Mouse (Mus musculus) hindbrain, embryonic 12.5 days (tissue): ENCODE data around the gene Fam173b. TPM values are rescaled to one million over a fixed set of nuclear protein-coding genes. Genes with fewer than 3 reads are reported as not detected.
A peak's percentile ranks its signal among the peaks of the same experiment; 100 is the strongest.

ENCODE experiments used
- ATAC-seq: fragments of 200-750 bp; cut with Nextera tagmentation; 2 replicates; pipeline ENCODE4 v1.8.0; 2017; ENCODE audit warnings: moderate TSS enrichment; ENCODE audit not compliant: low FRiP score
- H3K27ac ChIP-seq: fragments of 300-500 bp; sonication (generic); 2 replicates; pipeline ENCODE4 v1.5.1; 2016; ENCODE audit warnings: mild to moderate bottlenecking
- H3K27me3 ChIP-seq: fragments of 300-500 bp; sonication (generic); 2 replicates; pipeline ENCODE4 v1.6.1; 2016; ENCODE audit warnings: mild to moderate bottlenecking
- H3K36me3 ChIP-seq: fragments of 300-500 bp; sonication (generic); 2 replicates; pipeline ENCODE4 v1.6.1; 2016; ENCODE audit warnings: mild to moderate bottlenecking
- H3K4me1 ChIP-seq: fragments of 300-500 bp; sonication (generic); 2 replicates; pipeline ENCODE4 v1.6.1; 2016
- H3K4me2 ChIP-seq: fragments of 300-500 bp; sonication (generic); replicated peaks from 2 replicates; pipeline ENCODE4 v1.6.1; 2016; ENCODE audit warnings: mild to moderate bottlenecking
- H3K4me3 ChIP-seq: fragments of 300-500 bp; sonication (generic); 2 replicates; pipeline ENCODE4 v1.5.1; 2016; ENCODE audit warnings: mild to moderate bottlenecking
- H3K9ac ChIP-seq: fragments of 300-500 bp; sonication (generic); 2 replicates; pipeline ENCODE4 v1.6.1; 2016; ENCODE audit warnings: mild to moderate bottlenecking, moderate library complexity
- H3K9me3 ChIP-seq: fragments of 300-500 bp; sonication (generic); replicated peaks from 2 replicates; pipeline ENCODE4 v1.6.1; 2016; ENCODE audit warnings: mild to moderate bottlenecking
- WGBS: fragments of 180-500 bp; shearing (Covaris S2); methylation state at CpG from one replicate; pipeline ENCODE4 v1.1.7; 2016; 5-methylcytosine and 5-hydroxymethylcytosine counted together
- polyA plus RNA-seq: library from polyadenylated mRNA; unstranded; fragments of >200 nt; fragmentation: Nextera tagmentation; extraction: Ambion mirVana; gene quantifications from 2 replicates; pipeline ENCODE4 v1.2.1, GENCODE M21; 2016

Fam173b gene
- polyA plus RNA-seq, 1 experiment from 2014 or later, result 12.4 TPM

DNA sequence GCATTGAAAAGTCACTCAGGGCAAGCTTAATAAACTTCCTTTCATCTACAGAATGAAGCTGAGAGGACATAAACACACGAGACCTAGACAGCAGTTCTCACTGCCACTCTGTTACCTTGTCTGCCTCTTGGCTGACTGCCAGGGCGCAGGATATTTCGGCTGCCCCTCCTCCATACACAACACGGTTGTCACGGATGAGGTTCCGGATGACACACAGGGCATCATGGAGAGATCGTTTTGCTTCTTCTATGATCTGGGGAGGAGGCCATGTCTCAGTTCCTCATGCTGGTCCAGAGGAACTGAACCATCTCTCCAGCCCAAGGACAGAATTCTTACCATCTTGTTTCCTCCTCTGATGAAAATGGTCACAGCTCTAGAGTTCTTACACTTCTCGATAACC is 9.1 kb upstream of the Fam173b start:
- H3K9ac ChIP-seq, result no peak overlapping the region
- no peak overlapping the region for H3K27ac ChIP-seq
- peaks cover 83% of the 10 kb centered on the region for H3K36me3 ChIP-seq
- no peak overlapping the region for H3K4me2 ChIP-seq
- no peaks in the 10 kb centered on the region for H3K9me3 ChIP-seq
- H3K4me1 ChIP-seq, result no peaks in the 10 kb centered on the region
- 92% methylated on average over 8 of the region's 8 CpGs for WGBS
- no peaks in the 10 kb centered on the region for H3K27me3 ChIP-seq
- ATAC-seq, result no peak
- H3K4me3 ChIP-seq, result no peak overlapping the region

DNA sequence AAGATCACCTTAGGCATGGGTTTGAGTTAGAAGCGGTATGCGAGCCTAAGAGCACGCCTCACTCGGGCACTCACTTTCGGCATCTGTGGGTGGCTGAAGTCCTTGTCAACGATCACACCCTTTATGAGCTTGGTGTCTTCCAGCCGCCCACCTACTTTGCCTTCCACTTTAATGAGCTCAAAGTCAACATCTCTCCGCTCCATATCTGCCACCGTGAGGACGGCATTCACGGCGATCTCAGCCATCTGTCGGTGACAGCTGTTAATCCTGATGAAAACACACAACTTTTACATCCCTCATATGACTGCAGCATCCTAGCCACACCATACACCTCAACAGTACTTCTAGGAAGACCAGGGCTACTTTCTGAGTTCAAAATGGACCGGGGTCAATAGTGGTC is 7.4 kb upstream of the Fam173b start:
- H3K4me3 ChIP-seq, result no peak overlapping the region
- H3K36me3 ChIP-seq, result peaks cover 82% of the 10 kb centered on the region
- no peak overlapping the region for H3K4me2 ChIP-seq
- no peak for ATAC-seq
- no peak overlapping the region for H3K9ac ChIP-seq
- H3K4me1 ChIP-seq, result peaks cover 4% of the 10 kb centered on the region
- no peaks in the 10 kb centered on the region for H3K27me3 ChIP-seq
- no peak overlapping the region for H3K27ac ChIP-seq
- WGBS, result 89% methylated on average over 14 of the region's 14 CpGs
- no peaks in the 10 kb centered on the region for H3K9me3 ChIP-seq

DNA sequence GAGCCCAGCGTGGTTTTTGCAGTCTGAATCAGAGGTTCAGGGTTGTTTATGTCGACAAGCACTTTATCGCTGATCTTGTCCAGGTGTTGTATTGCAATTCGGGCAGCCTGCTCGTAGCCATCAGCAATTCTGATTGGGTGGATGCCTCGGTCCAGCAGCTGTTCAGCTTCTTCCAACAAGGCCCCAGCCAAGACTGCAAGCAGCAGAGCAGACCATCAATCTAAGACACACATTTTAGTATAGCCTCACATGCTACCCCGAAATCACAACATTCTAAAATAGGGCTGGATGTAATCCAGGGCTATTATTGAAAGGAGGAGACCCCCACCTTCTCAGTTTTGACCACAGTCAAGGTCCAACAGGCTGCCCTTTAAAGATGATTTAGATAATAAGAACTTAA is 6.0 kb upstream of the Fam173b start:
- Histone ChIP-seq H3K4me1 (peaks cover 18% of the 10 kb centered on the region), H3K9me3 (no peaks in the 10 kb centered on the region), H3K36me3 (peaks cover 69% of the 10 kb centered on the region), H3K4me3 (no peak overlapping the region), H3K27ac (no peak overlapping the region), H3K9ac (no peak overlapping the region), H3K4me2 (no peak overlapping the region), H3K27me3 (no peaks in the 10 kb centered on the region)
- ATAC-seq, result no peak
- WGBS, result 95% methylated on average over 7 of the region's 7 CpGs

DNA sequence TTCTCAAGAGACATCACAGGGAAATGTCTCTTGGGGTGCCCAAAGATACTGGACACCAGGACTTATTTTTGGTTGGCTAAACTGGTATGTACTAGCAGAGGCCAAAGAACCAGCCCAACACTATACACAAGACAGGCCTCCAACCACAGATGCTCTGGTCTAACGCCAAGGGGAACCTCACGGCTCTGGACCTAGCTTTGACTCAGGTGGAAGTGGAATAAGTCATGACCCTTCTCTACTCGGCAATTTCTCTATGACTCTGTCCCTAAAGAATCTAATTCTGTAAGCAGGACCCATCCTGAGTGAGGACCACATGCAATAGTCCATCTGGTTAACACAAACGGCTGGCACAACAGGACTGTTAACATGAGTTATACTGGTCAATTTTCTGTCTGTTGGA is 1.8 kb upstream of the Fam173b start:
- ATAC-seq, result no peak
- H3K36me3 ChIP-seq, result peaks cover 27% of the 10 kb centered on the region
- H3K9me3 ChIP-seq, result no peaks in the 10 kb centered on the region
- peak overlapping the region; percentile 93 for H3K4me2 ChIP-seq
- WGBS, result 76% methylated on average over 4 of the region's 4 CpGs
- H3K9ac ChIP-seq, result no peak overlapping the region
- H3K27me3 ChIP-seq, result no peaks in the 10 kb centered on the region
- peak overlapping the region; percentile 89; the same call in 1 of the 2 replicates for H3K4me3 ChIP-seq
- no peak overlapping the region for H3K27ac ChIP-seq
- H3K4me1 ChIP-seq, result peaks cover 26% of the 10 kb centered on the region

DNA sequence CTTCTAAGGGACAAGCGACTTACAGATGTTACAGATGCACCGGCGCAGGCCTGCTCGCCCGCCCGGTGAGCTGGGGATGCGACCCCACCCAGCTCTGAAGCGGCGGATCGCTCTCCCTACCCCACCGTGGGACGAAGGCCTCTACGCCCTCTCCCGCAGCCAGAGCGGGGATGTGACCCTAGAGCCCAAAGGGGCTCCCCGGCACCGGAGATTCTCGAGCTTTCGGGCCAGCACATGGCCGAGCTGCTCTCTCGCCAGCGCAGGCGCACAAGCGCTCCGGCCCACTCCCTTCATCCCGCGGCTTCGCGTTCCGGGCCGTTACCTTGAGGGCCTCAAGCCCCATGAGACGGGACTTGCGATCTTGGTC is 390 bp upstream of the Fam173b start:
- Histone ChIP-seq H3K27ac (peak overlapping the region; percentile 88), H3K4me3 (peak overlapping the region; percentile 89), H3K9me3 (no peaks in the 10 kb centered on the region), H3K4me2 (peak overlapping the region; percentile 93), H3K4me1 (peaks cover 26% of the 10 kb centered on the region), H3K9ac (peak overlapping the region; percentile 93), H3K27me3 (no peaks in the 10 kb centered on the region), H3K36me3 (peaks cover 12% of the 10 kb centered on the region; the same call in 1 of the 2 replicates)
- ATAC-seq, result peak; percentile 77
- WGBS, result under 1% methylated on average over 33 of the region's 33 CpGs

DNA sequence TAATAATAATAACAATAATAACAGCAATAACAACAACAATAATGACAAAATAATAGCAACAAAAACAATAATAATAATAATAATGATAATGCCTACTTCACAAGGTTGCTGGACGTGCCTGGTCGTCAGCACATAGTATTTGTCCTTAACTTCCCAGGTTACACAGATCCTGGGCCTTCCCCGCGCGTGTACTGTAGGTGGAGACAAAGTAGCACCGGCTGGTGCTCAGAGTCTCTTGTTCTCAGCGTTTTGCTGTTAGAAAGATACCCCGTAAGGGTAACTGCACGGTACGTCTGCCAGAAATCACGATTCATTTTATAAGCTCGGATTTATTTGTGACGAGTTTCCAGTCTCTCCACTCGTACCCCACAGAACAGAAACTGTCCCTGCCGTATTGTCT is 774 bp downstream of the Fam173b start:
- peak overlapping the region; percentile 63 for H3K4me2 ChIP-seq
- H3K9ac ChIP-seq, result peak overlapping the region; percentile 93
- H3K27me3 ChIP-seq, result no peaks in the 10 kb centered on the region
- peak overlapping the region; percentile 88 for H3K27ac ChIP-seq
- peak; percentile 75 for ATAC-seq
- H3K4me3 ChIP-seq, result peak overlapping the region; percentile 89
- peaks cover 6% of the 10 kb centered on the region; the same call in 1 of the 2 replicates for H3K36me3 ChIP-seq
- WGBS, result 11% methylated on average over 15 of the region's 15 CpGs
- H3K4me1 ChIP-seq, result peaks cover 26% of the 10 kb centered on the region
- no peaks in the 10 kb centered on the region for H3K9me3 ChIP-seq

DNA sequence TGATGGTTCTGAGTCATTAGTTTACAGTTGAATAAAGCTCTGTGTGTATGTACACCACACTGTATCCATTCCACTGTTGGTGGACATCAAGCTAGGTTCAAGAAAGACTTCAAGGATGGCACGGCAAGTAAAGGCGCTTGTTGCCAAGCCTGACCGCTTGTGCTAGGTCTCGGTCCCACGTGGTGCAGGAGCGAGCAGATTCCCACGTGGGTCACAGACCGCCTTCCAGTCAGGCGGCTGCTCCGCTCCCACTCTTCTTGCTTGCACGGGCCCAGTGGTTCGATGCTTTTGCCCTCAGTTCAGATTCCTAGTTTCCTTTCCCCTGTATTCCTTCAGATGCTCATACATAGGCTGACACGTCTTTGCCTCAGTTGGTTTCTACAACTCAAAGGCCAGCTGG is 1.5 kb downstream of the Fam173b start:
- peak overlapping the region; percentile 89 for H3K4me3 ChIP-seq
- H3K27ac ChIP-seq, result 0 out of 2 replicates have a peak overlapping the region, but pooled peaks have one; percentile 88
- H3K9ac ChIP-seq, result peak overlapping the region; percentile 93
- H3K9me3 ChIP-seq, result no peaks in the 10 kb centered on the region
- peak overlapping the region; percentile 63 for H3K4me2 ChIP-seq
- WGBS, result 88% methylated on average over 13 of the region's 13 CpGs
- H3K27me3 ChIP-seq, result no peaks in the 10 kb centered on the region
- ATAC-seq, result no peak
- H3K36me3 ChIP-seq, result no peaks in the 10 kb centered on the region
- peaks cover 26% of the 10 kb centered on the region for H3K4me1 ChIP-seq

DNA sequence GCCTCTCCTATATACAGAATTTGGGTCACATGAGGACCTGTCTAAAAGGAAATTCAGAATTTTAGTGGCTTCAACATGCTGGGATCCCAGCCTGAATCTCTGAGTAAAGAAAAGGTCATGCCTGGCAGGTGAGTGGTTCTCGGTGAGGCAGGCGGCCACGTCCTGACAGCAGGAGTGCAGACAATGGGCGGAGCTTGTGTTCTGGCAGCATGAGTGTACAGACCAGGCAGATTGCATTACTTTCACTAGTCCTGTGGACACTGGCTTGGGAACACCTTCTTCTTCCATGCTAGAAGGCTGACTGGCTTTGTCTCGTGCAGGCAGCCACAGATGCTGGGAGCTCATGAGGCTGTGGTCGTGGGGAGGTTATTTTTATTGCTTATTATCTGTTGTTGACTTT is 5.2 kb downstream of the Fam173b start:
- ATAC-seq, result no peak

DNA sequence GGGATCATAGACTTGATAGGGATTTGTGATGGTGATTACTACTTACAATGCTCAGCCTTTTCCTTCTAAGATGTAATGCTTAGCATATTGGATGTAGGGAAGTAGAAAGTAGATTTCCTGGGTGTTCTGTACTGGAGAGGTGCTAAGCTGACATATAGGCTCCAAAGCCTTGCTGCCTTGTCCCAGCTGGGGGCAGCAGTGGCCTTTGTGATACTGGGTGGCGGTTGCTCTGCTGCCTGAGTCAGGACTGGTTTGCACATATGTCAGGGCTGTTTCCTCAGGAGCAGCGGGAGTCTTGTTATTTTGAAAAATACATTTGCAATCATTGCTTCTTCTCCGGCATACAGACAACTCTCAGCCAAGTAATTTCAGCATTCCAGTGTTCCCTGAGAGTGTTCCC is 9.4 kb downstream of the Fam173b start:
- no peak overlapping the region for H3K4me3 ChIP-seq
- no peak for ATAC-seq
- no peaks in the 10 kb centered on the region for H3K27me3 ChIP-seq
- no peaks in the 10 kb centered on the region for H3K4me1 ChIP-seq
- no peak overlapping the region for H3K9ac ChIP-seq
- H3K36me3 ChIP-seq, result no peaks in the 10 kb centered on the region
- H3K27ac ChIP-seq, result no peak overlapping the region
- no peaks in the 10 kb centered on the region for H3K9me3 ChIP-seq
- WGBS, result 77% methylated on average over 3 of the region's 3 CpGs
- no peak overlapping the region for H3K4me2 ChIP-seq

More for the DNA sequence above, 5.2 kb downstream of the Fam173b start:
- 78% methylated on average over 6 of the region's 6 CpGs for WGBS
- Histone ChIP-seq H3K4me1 (peaks cover 7% of the 10 kb centered on the region), H3K4me3 (no peak overlapping the region), H3K9me3 (no peaks in the 10 kb centered on the region), H3K36me3 (no peaks in the 10 kb centered on the region), H3K27me3 (no peaks in the 10 kb centered on the region), H3K4me2 (no peak overlapping the region), H3K27ac (no peak overlapping the region), H3K9ac (no peak overlapping the region)

DNA sequence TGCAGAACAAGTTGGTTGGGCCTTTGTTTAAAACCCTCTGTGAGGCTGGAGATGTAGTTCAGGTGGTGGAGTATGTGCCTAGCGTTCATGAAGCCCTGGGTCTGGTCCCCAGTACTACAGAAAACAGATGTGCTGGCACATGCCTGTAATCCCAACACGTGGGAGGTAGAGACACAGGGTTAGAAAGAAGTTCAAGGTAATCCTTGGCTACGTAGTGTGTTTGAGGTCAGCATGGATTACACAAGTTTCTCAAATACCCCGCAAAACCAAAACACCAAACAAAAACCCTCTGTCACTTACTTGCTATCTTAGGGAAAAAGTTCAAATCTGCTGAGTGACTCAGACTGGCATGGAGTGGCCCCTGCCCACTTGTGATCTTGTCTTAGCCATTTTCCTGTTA is 10.3 kb downstream of the Fam173b start:
- no peak overlapping the region for H3K4me3 ChIP-seq
- no peak overlapping the region for H3K27ac ChIP-seq
- no peak overlapping the region for H3K9ac ChIP-seq
- no peaks in the 10 kb centered on the region for H3K27me3 ChIP-seq
- no peak overlapping the region for H3K4me2 ChIP-seq
- no peak for ATAC-seq
- no peaks in the 10 kb centered on the region for H3K4me1 ChIP-seq
- peaks cover 5% of the 10 kb centered on the region for H3K36me3 ChIP-seq
- WGBS, result 89% methylated on average over 4 of the region's 4 CpGs
- H3K9me3 ChIP-seq, result no peaks in the 10 kb centered on the region

DNA sequence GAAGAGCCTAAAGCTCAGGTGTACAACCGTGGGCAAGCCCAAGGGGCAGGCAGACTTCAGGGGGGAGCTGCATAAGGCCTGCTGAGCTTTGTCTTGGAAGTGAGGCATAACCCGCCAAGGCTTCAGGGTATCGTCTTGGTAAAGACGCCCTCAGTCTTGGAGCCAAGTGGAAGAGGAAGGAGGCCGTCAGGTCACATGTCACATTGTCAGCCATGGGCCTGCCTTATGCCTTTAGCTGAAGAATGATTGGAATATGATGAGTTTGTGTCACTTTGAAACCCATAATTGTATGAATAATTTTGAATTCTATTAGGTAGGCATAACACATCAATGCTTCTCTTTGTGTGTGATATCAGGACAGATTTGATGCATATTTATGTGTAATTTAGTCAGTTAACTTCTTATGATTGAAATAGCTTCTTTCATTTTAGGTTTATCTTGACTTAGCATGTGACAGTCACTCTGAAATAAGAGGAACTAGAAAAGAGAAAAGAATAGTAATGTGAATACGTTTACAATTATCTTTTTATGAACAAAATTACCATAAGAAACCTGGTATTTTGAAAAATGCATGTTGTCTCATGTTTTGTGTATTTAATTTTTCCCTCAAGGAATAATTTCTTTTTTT is 12.3 kb downstream of the Fam173b start:
- ATAC-seq, result no peak
- Histone ChIP-seq H3K27me3 (no peaks in the 10 kb centered on the region), H3K9me3 (no peaks in the 10 kb centered on the region), H3K4me3 (no peak overlapping the region), H3K36me3 (peaks cover 21% of the 10 kb centered on the region), H3K4me2 (no peak overlapping the region), H3K4me1 (no peaks in the 10 kb centered on the region), H3K9ac (no peak overlapping the region), H3K27ac (no peak overlapping the region)
- 89% methylated on average over 6 of the region's 6 CpGs for WGBS

DNA sequence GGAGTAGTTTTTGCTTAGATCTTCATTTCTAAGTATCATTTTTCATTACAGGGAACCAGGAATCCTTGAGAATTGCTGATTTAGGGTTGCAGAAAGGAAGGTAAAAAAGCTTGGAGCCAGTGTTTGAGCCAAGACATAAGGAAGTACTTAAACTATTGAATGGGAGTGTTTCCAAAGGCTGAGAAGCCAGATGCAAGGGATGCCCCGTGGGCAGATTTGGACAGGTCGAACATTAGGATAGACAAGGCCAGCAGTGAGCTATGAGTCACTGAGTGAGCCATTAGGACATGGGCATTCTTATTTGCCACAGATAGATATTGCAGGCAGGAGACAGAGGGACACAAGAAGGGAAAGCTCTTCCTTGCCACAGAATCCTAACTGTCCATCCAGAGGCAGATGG is 13.0 kb downstream of the Fam173b start:
- Histone ChIP-seq H3K4me2 (no peak overlapping the region), H3K27me3 (no peaks in the 10 kb centered on the region), H3K4me1 (no peaks in the 10 kb centered on the region), H3K27ac (no peak overlapping the region), H3K4me3 (no peak overlapping the region), H3K36me3 (peaks cover 28% of the 10 kb centered on the region), H3K9me3 (no peaks in the 10 kb centered on the region), H3K9ac (no peak overlapping the region)
- ATAC-seq, result no peak
- WGBS, result 86% methylated on average over 2 of the region's 2 CpGs

DNA sequence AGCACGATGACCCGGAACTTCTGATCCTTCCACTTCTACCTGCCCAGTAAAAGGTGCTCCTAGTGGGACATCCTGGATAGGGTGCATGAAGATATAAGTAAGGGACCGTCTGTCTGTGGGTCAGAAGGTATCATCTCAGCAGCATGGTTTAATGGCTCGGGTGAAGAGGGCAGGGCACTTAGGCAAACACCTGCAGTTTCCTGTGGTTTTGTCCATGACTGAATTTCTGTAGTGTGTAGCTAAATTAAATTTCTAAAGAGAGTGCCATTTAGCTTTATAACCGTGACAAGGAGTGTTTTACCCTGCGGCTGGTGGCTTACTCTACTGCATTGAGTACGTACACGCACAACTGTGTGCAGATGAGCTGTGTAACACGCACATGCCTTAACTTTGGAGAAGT is 15.6 kb downstream of the Fam173b start:
- Histone ChIP-seq H3K9ac (no peak overlapping the region), H3K27ac (no peak overlapping the region), H3K4me1 (no peaks in the 10 kb centered on the region), H3K36me3 (peaks cover 41% of the 10 kb centered on the region), H3K9me3 (no peaks in the 10 kb centered on the region), H3K4me2 (no peak overlapping the region), H3K27me3 (no peaks in the 10 kb centered on the region), H3K4me3 (no peak overlapping the region)
- WGBS, result 93% methylated on average over 9 of the region's 9 CpGs
- no peak for ATAC-seq
